Mouse (Mus musculus): Measurements from ENCODE around the gene Cort.

- TF ChIP-seq POLR2A (IDR thresholded peaks at IDR 0.05; ENCODE audit: borderline replicate concordance, control insufficient read depth, low read depth, low read length) (no peak), CTCF (IDR thresholded peaks at IDR 0.05; ENCODE audit: control insufficient read depth, insufficient read depth, low read length) (no peak)
Measured at GRCm38 (mm10) chr4:149149196-149149595, 22.6 kb upstream of the Cort start.

Measured in bone marrow, adult 2 months (tissue).